Mouse (Mus musculus) CD4-positive naive resting alpha-beta T cell, adult 57 days (primary cell): Measurements from ENCODE around the gene Ptpru. TPM values are rescaled to one million over a fixed set of nuclear protein-coding genes. Genes with fewer than 3 reads are reported as not detected.

Experiments
- total RNA-seq: library from RNA; stranded (reverse); gene quantifications from one replicate; pipeline ENCODE4 v1.2.4, GENCODE M21; 2023

Gene Ptpru
- 0.71 TPM for total RNA-seq

DNA sequence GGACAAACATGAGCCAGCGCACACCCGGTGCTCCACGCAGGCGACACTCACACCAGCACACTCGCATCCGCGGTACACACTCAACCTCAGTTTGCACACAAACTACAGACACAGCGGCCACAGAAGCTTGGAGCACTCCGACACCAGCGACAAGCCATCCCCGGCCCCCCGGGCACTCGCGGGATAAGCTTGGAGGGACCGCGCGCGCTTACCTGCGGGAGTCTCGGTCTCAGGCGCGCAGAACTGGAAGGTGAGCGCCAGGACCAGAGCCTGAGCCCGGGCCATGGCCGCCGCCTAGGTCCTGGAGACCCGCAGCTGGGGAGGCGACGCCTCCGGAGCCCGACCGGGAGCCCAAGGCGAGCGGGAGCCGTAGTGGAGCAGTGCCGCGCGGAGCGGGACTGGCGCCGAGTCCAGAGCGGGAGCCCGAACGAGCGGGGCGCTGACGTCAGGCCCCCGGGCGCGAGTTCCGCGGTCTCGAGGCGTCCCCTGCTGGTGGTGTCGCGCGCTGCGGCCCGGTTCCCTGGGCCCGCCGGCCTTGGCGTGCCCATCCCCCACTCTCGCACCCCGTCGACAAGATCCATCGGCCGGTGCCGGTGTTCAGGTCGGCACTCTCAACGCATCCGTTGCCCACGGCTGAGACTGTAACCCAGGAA, at the start of gene Ptpru:
TSS of gene Ptpru (minus strand) at position 417 of the 653 bp plus-strand sequence.

GRCm38 (mm10) chr4:131873293-131874168, 35.4 kb upstream of the Ptpru start, which contains the start of gene Srsf4:
Srsf4 (plus strand) TSS chr4:131873617.

GRCm38 (mm10) chr4:131843290-131843743, 5.2 kb upstream of the Ptpru start, which contains the start of gene Mecr:
Mecr (plus strand) TSS chr4:131843470.

Other genes with a start within 250 kb of the Ptpru start
- gene Mecr, start 5.2 kb upstream of the Ptpru start, total RNA-seq = 32.6 TPM
- 97.6 TPM for gene Srsf4, start 35.3 kb upstream of the Ptpru start, total RNA-seq
- not detected for gene Tmem200b, start 83.5 kb upstream of the Ptpru start, total RNA-seq
- gene Gm10300, start 236.4 kb upstream of the Ptpru start, total RNA-seq = 0.92 TPM
- gene Epb41, start 237.0 kb upstream of the Ptpru start, total RNA-seq = 131 TPM